Mouse (Mus musculus) lung, adult 2 months (tissue): ENCODE results near the gene Top1. TPM values are rescaled to one million over a fixed set of nuclear protein-coding genes. Genes with fewer than 3 reads are reported as not detected.
A peak's percentile ranks its signal among the peaks of the same experiment; 100 is the strongest.

Experiments used
- DNase-seq: peaks from one replicate; pipeline ENCODE4 v3.0.0; 2022
- H3K4me1 ChIP-seq: fragments of 200-500 bp; 2 replicates; pipeline ENCODE4 v1.6.1; 2011; ENCODE audit warnings: low read length; ENCODE audit not compliant: control insufficient read depth, insufficient read depth
- H3K4me3 ChIP-seq: fragments of 200-500 bp; replicated peaks from 2 replicates; pipeline ENCODE3; 2011; ENCODE audit warnings: low read depth, mild to moderate bottlenecking, control low read depth, low read length; ENCODE audit errors: extremely low read depth
- CTCF ChIP-seq: fragments of 200-500 bp; IDR thresholded peaks from 2 replicates; pipeline ENCODE4 v1.5.1; 2011; ENCODE audit warnings: mild to moderate bottlenecking, low read length, control low read depth; ENCODE audit not compliant: insufficient read depth
- POLR2A ChIP-seq: fragments of 200-500 bp; IDR thresholded peaks from 2 replicates; pipeline ENCODE4 v1.6.1; 2011; ENCODE audit warnings: low read depth, mild to moderate bottlenecking, control low read depth, low read length, borderline replicate concordance; ENCODE audit errors: extremely low read depth
- WGBS: fragments of 180-500 bp; shearing (Covaris S2); methylation state at CpG from one replicate; pipeline ENCODE4 v1.1.7; 2018; 5-methylcytosine and 5-hydroxymethylcytosine counted together
- polyA plus RNA-seq: library from polyadenylated mRNA; depleted of rRNA; stranded (reverse); fragments of >200 nt; gene quantifications from 2 replicates; pipeline ENCODE4 v1.2.3, GENCODE M21; 2012

The Top1 gene
- polyA plus RNA-seq, 1 experiment: 10.7 TPM

DNA sequence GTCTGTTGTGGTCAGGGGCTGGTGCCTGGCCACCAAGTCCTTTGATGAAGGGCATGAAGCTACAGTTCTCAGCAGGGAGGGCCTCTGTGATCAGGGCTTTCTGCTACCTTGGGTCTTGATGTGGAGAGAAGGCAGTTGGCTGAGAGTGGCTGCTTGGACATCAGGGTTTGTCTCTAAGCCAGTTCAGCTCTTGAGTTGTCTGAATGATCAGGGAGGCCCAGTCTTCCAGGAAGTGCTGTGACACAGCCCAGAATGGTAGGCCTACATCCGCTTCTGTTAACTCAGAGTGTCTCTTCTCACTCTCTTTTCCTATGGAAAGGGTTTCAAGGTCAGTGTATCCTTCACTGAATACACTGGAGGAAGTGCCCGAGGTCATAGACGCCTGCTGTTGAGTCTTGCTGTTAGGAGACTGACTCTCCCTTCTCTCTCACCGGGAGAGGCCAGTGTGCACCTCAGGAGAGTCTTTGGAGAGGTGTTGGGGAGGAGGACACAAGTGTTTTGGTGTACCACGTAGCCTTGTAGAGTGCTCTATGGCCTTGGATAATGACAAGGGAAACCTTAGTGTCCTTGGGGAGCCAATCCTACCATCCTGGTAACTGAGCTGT lies 90.1 kb downstream of the Top1 start:
- DNase-seq: no peak
- H3K4me1 ChIP-seq: peaks cover 48% of the 10 kb centered on the region
- 46% methylated on average over 5 of the region's 5 CpGs for WGBS
- no peak overlapping the region for H3K4me3 ChIP-seq
- TF ChIP-seq CTCF (no peak), POLR2A (no peak)

DNA sequence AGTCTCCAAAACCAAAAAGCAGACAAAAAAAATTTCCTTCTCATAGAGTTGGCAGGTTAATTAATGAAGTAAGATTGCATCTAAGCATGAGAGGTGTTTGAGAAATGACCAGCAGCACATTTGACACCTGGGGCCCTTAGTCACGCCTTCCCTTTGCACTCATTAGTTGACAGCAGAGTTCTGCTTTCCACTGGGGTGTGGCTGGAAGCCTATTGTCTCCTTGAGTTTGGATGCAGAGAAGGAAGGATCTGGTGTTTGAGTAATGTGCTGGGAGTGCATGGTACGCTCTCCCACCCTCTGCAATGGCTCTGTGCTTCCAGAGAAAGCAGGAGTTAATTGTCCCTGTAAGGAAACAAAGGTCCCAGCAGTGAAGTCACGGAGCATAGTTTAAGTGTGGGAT lies 90.8 kb downstream of the Top1 start:
- DNase-seq: no peak
- 52% methylated on average over 3 of the region's 3 CpGs for WGBS
- peaks cover 54% of the 10 kb centered on the region for H3K4me1 ChIP-seq
- no peak overlapping the region for H3K4me3 ChIP-seq
- TF ChIP-seq POLR2A: no peak
- TF ChIP-seq CTCF: no peak

DNA sequence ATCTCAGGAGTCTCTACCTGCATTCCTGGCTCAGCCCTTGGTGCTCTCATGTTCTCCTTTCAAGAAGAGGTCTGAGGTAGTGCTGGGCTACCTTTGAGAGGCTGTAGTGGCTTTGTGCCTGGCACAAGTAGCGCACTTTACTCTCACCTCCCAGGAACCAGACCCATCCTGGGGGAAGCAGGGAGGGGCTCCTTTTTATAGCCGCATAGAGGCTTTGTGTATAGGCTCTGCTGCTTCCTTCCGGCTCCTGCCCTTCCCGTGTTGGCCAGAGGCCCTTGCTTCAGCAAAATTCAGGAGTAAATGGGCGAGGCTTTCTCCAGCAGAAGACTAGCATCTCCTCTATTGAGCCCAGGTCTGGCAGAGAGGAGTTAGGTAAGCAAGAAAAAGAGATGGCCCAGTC lies 92.7 kb downstream of the Top1 start:
- TF ChIP-seq CTCF: no peak
- peak; percentile 19; the same call in 1 of the 2 replicates for TF ChIP-seq POLR2A
- 26% methylated on average over 5 of the region's 5 CpGs for WGBS
- peaks cover 61% of the 10 kb centered on the region for H3K4me1 ChIP-seq
- H3K4me3 ChIP-seq: no peak overlapping the region
- peak; percentile 49 for DNase-seq

DNA sequence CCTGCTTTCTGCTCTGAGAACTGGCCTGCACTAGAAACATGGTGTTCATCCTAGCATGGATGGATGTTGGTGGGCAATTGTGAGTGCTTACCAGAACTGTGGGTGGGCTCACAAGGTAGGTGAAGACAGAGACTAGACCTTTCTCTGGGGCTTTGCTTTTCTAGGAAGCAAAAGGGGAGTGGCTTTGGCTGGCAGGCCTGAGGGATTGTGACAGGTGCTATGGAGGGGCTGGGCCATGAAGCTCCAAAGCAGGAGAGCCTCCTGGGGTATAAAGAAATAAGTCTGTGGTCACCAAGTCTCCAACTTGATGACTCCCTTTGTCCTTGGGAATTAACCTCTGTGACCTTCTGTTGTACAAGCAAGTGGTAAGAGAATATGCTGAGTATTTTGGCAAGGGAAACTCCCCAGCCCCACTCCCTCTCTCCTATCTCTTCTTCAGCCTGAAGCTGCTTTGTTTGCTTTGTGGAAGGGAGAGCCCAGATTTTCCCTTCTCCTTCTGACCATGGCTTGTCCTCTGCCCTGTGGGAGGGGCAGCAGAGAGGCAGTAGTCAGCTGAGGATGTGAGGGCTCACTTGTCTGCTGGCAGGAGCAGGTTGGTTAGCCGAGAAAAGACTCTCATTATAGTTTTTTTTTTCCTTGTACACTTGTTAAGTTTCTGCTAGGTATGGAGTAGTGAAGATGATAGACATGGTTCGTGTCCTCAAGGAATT lies 94.1 kb downstream of the Top1 start:
- H3K4me3 ChIP-seq: no peak overlapping the region
- TF ChIP-seq CTCF: no peak
- TF ChIP-seq POLR2A: no peak
- DNase-seq: no peak
- WGBS: 30% methylated on average over 2 of the region's 2 CpGs
- peaks cover 66% of the 10 kb centered on the region for H3K4me1 ChIP-seq

DNA sequence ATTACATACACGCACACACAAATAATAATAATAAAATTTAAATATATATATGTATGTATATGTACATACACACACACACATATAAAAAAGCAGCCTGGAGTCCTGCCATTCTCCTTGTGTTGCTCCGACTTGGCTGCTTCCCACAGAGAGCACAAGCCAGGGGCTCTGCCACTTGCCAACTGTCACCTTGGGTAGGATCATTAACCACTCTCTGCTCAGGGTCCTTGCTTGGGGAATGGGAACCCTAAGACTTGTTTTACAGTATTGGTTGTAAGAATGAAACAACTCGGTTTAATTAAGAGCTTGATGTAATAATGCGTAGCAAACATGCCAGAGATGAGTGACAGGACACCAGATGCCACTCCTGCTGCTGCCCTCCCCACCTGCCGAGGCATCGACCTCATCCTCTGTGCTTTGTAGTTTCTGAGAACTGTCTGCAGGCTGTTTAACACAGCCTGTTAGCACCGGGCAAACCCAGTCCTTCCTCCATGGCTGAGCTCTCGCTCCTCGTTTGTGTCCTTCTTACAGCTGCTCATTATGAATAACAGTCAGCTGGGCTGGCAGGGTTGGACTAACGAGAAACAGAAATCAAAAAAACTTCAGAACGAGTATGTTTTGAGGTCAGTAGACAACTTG lies 95.0 kb downstream of the Top1 start:
- no peak overlapping the region for H3K4me3 ChIP-seq

DNA sequence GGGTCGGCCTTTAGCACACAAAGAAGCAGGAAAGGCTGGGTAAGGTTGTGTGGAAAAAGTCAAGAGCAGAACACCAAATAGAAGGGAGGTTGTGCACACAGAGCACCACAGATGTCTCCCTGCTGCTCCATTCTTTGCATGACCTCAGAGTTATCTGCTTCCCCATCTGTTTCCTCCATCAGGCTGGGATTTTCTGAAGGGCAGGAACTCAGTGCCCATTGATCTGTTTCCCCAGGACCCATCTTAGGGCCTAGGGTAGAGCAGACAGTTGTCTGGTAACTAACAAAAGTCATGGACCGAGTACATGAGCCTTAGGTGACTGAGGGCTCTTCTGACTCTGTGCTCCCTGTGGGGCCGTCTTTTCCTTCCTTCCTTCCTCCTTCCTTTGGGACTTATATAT lies 95.9 kb downstream of the Top1 start:
- no peak for DNase-seq
- Histone ChIP-seq H3K4me3 (no peak overlapping the region), H3K4me1 (peaks cover 69% of the 10 kb centered on the region)
- WGBS: 29% methylated on average over 3 of the region's 3 CpGs
- TF ChIP-seq CTCF: no peak
- no peak for TF ChIP-seq POLR2A

More for the DNA sequence above, 95.0 kb downstream of the Top1 start:
- peaks cover 67% of the 10 kb centered on the region for H3K4me1 ChIP-seq
- no peak for DNase-seq
- TF ChIP-seq CTCF: no peak
- no peak for TF ChIP-seq POLR2A
- 33% methylated on average over 11 of the region's 11 CpGs for WGBS

DNA sequence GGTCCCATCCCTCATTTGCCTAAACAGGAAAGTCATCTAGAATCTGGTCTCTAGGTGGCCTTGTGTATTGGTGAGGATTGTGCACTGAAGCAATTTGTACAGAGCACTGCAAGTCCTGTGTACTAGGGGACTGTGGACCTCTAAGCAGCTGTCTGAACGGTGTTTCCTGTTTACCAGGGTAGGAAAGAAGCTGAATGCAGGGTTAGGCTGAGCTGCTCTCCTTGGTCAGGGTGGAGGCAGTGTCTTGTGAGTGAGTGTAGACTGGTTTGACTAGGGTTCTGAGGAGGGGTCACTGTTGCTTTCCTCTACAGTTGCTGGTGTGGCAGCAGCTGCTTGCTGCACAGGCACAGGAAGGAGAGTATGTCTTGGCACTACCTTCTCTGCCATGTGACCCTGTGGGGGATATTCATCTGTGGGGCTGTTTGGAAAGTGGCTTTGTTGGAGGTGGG lies 96.5 kb downstream of the Top1 start:
- TF ChIP-seq CTCF (no peak), POLR2A (peak; percentile 13; the same call in 1 of the 2 replicates)
- WGBS: 19% methylated on average over 1 of the region's 1 CpGs
- H3K4me1 ChIP-seq: peaks cover 73% of the 10 kb centered on the region
- H3K4me3 ChIP-seq: no peak overlapping the region
- DNase-seq: no peak

DNA sequence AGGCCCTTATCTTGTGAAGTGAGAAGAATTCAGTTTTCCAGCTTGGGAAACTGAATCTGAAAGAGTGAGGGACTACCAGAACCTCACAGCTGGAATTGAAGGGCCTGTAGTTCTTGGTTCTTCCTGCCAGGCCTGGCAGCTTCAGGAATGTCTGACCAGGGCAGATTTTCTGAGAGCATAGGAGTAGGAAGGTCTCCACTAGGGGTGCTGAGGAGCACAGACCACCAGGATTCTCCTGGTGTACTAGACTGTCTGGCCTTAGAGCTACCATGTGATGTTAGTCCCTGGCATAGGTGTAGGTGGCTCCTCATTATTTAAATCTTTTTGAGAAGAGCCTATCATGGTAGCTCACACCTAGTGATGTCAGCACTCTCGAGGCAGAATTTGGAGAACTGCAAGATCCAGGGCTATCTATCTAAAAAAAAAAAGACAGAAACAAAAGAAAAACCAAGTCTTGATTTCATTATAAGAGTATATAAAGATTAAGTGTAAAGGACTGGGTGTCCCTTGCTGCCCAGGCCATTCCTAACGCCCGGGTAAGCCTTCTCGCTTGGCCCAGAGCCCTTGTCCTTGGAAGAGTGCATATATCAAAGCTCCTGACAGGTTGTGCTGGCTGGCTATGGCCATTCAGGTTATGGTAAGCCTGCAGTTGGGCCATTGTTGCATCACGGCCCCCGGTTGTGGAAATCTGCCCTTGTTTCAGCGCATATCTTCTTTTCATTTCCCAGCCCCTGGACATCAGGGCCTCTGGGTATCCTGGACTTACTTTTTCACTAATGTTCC lies 98.5 kb downstream of the Top1 start:
- 48% methylated on average over 7 of the region's 7 CpGs for WGBS
- H3K4me3 ChIP-seq: no peak overlapping the region
- TF ChIP-seq POLR2A (no peak), CTCF (peak; percentile 60)
- peaks cover 61% of the 10 kb centered on the region for H3K4me1 ChIP-seq
- peak; percentile 65 for DNase-seq

DNA sequence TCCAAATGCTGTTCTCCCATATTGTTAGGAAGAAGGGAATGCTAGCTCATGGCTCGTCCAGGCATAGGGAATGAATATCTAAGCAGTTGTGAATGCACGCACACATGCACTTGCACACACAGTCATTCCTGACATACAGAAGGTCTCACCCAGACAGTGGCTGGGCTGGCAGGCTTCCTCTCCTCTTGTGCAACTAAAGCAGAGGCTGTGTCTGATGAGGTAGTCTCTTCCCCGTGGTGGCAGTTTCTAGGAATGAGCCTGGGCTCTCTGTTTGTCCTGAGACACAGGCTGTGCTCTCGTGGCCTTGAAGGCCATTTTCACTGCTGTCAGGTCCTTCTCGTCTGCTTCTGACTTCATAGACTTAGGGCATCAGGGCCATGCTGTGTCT lies 99.1 kb downstream of the Top1 start:
- WGBS: 54% methylated on average over 5 of the region's 5 CpGs
- peaks cover 57% of the 10 kb centered on the region for H3K4me1 ChIP-seq
- no peak for TF ChIP-seq CTCF
- TF ChIP-seq POLR2A: no peak

More for the DNA sequence above, 99.1 kb downstream of the Top1 start:
- DNase-seq: no peak
- no peak overlapping the region for H3K4me3 ChIP-seq
